Mouse (Mus musculus) small intestine, adult 2 months (tissue): ENCODE measurements around the gene Hao2.

Source experiments
- CTCF ChIP-seq: fragments of 200-500 bp; IDR thresholded peaks from 2 replicates; pipeline ENCODE4 v1.5.1; 2012; ENCODE audit warnings: low read depth, mild to moderate bottlenecking, control low read depth, inconsistent platforms, low read length, moderate library complexity, mixed read lengths; ENCODE audit not compliant: insufficient replicate concordance, insufficient read length; ENCODE audit errors: extremely low read depth
- POLR2A ChIP-seq: fragments of 200-500 bp; IDR thresholded peaks from 2 replicates; pipeline ENCODE4 v1.6.1; 2012; ENCODE audit warnings: low read depth, mild to moderate bottlenecking, control low read depth, inconsistent platforms, low read length, moderate library complexity

- TF ChIP-seq CTCF (no peak), POLR2A (no peak)
Observed at GRCm38 (mm10) chr3:98858051-98858450, 35.0 kb downstream of the Hao2 start.
